Mouse (Mus musculus) induced T-regulatory cell, adult 2 months (primary cell): ENCODE measurements around the gene Olfr470.
"Not testable (repeated sequence)": the region's sequence is repeated elsewhere in the genome, so short reads cannot be mapped to it uniquely, and the experiment has no call there.

Experiments
- DNase-seq: peaks from one replicate; pipeline ENCODE4 v3.0.0-alpha.2; 2012; ENCODE audit warnings: low read depth

Olfr470 gene

GRCm38 (mm10) chr7:107847390-107847789 lies at the start of gene Olfr470:
Gene Olfr470, minus strand, starts transcription at chr7:107847490.
- DNase-seq, result not testable (repeated sequence)

- DNase-seq, result peak; percentile 7
These were observed 5.6 kb downstream of the Olfr470 start for GRCm38 (mm10) chr7:107841719-107842118.

- not testable (repeated sequence) for DNase-seq
These were observed 21.8 kb downstream of the Olfr470 start, which contains the start of gene Olfr469 for GRCm38 (mm10) chr7:107825441-107825840. Gene Olfr469, minus strand, starts transcription at chr7:107825541.

- DNase-seq, result not testable (repeated sequence)
These were observed 23.4 kb downstream of the Olfr470 start for GRCm38 (mm10) chr7:107823867-107824266.

- DNase-seq, result peak; percentile 3
These were observed 27.8 kb downstream of the Olfr470 start for GRCm38 (mm10) chr7:107819442-107819841.

GRCm38 (mm10) chr7:107811963-107812362 lies 35.3 kb downstream of the Olfr470 start, which contains the start of gene Olfr467:
Gene Olfr467, plus strand, starts transcription at chr7:107812263.
- DNase-seq, result no peak

- no peak for DNase-seq
These were observed 45.2 kb downstream of the Olfr470 start for GRCm38 (mm10) chr7:107802138-107802537.

GRCm38 (mm10) chr7:107801108-107801507 lies 46.2 kb downstream of the Olfr470 start, which contains the start of gene Ovch2:
Gene Ovch2, minus strand, starts transcription at chr7:107801208.
- DNase-seq, result no peak

GRCm38 (mm10) chr7:107796500-107796899 lies 50.8 kb downstream of the Olfr470 start:
- no peak for DNase-seq
